Mouse (Mus musculus): Measurements from ENCODE around the gene Atp7b. TPM values are rescaled to one million over a fixed set of nuclear protein-coding genes. Genes with fewer than 3 reads are reported as not detected.

Atp7b gene
- polyA plus RNA-seq, 1 experiment from 2014 or later, result 1.7 TPM

GRCm38 (mm10) chr8:22019498-22019897 lies 40.6 kb downstream of the Atp7b start:
- Histone ChIP-seq H3K27ac (replicated peaks) (no peak overlapping the region), H3K27me3 (no peaks in the 10 kb centered on the region), H3K4me2 (replicated peaks) (no peak overlapping the region), H3K9ac (replicated peaks) (no peak overlapping the region), H3K9me3 (no peaks in the 10 kb centered on the region), H3K4me1 (no peaks in the 10 kb centered on the region), H3K36me3 (no peaks in the 10 kb centered on the region), H3K4me3 (no peak overlapping the region)
- 94% methylated on average over 5 of the region's 5 CpGs for WGBS
- no peak for ATAC-seq (replicated peaks)

DNA sequence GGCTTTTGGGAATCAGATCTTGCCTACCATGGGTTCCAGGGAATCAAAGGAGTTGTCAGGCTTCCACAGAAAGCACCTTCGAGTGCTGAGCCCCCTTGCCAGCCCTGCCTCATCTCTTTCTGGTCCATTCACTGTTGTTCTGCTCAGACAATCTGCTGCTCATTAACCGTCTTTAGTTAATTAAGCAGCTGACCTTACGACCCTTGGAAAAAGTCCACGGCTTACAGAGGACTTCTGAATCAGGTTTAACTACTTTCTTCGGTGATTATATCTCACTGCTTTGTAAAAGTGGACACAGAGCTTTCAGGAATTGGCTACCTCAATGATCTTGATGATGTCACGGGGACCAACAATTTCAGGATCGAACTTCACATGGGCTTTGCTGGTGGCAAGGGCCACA lies 42.4 kb downstream of the Atp7b start:
- no peak overlapping the region for H3K9ac ChIP-seq (replicated peaks)
- H3K4me2 ChIP-seq (replicated peaks), result no peak overlapping the region
- H3K27ac ChIP-seq (replicated peaks), result no peak overlapping the region
- no peak overlapping the region for H3K4me3 ChIP-seq
- H3K4me1 ChIP-seq, result peaks cover 3% of the 10 kb centered on the region; the same call in 1 of the 2 replicates
- H3K9me3 ChIP-seq, result no peaks in the 10 kb centered on the region
- no peaks in the 10 kb centered on the region for H3K36me3 ChIP-seq
- WGBS, result 23% methylated on average over 7 of the region's 7 CpGs
- H3K27me3 ChIP-seq, result no peaks in the 10 kb centered on the region
- ATAC-seq (replicated peaks), result no peak

DNA sequence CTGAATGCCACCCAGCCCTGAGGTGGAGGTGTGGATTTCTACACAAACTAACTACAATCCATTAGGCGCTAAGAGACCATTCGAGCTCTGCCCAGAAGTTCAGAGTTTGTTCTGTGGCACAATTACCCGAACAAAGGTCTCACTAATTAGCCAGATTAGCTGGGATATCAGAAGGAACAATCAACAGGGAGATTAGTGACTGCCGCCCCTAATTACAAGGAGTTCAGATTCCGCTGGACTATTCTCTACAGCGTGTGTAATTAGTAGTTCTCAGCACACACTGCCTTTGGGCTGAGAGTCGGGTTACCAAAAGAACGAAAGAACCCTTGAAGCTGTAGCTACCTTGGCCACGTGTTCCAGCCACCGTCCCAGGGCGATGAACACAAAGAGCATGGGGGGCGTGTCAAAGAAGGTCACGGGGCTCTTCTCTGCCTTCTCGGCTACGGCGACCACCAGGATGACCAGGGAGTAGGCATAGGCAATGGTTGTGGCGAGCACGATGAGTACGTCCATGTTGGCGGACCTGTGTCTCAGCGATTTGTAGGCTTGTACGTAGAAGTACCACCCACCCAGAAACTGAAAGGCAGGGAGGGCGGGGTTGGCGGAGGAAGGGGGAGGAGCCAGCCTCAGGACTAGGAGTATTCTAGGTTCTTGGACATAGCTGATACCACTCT lies 46.9 kb downstream of the Atp7b start:
- no peak overlapping the region for H3K27ac ChIP-seq (replicated peaks)
- H3K9ac ChIP-seq (replicated peaks), result no peak overlapping the region
- peaks cover 6% of the 10 kb centered on the region; the same call in 1 of the 2 replicates for H3K4me1 ChIP-seq
- no peaks in the 10 kb centered on the region for H3K36me3 ChIP-seq
- H3K4me3 ChIP-seq, result peak overlapping the region; percentile 31
- no peaks in the 10 kb centered on the region for H3K9me3 ChIP-seq
- peak; percentile 76 for ATAC-seq (replicated peaks)
- 20% methylated on average over 24 of the region's 24 CpGs for WGBS
- no peaks in the 10 kb centered on the region for H3K27me3 ChIP-seq
- H3K4me2 ChIP-seq (replicated peaks), result peak overlapping the region; percentile 38

DNA sequence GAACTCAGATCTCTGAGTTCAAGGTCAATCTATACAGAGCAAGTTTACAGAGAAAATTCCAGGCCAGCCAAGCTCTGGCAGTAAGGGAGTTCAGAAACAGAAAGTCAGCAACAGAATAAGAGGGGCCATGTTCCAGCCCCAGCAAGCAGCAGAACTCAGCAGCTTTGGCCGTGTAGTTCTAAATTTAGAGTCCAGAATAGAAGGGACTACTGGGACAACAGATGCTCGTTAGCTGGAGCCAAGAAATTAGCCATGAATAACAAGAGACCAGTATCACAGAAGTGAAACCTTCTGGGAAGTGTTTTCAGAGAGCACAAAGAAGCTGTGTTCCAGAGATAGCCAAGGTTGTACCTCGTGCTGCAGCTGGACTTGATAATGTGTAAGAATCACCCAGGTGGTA lies 50.7 kb downstream of the Atp7b start:
- no peak for ATAC-seq (replicated peaks)
- WGBS, result 29% methylated on average over 3 of the region's 3 CpGs
- no peak overlapping the region for H3K27ac ChIP-seq (replicated peaks)

DNA sequence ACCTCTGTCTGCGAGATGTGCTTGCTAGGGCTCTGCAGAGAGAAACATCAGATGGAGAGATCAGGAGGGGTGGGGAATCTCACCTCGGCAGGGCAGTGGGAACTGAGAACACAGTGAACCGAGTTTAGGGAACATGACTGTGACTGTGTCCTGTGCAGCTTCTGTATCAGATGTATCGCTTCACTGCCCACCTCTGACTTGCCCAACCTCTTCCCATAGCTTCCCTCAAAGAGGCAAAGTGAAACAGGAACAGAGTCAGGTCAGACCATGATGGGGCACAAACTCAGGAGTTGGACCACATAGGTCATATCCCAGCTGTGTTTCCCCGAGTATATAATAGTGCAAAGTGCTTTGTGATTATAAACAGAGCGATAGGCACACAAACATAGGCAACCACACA lies 53.7 kb downstream of the Atp7b start:
- no peak for ATAC-seq (replicated peaks)
- H3K4me3 ChIP-seq, result no peak overlapping the region
- no peaks in the 10 kb centered on the region for H3K9me3 ChIP-seq
- H3K36me3 ChIP-seq, result no peaks in the 10 kb centered on the region
- no peaks in the 10 kb centered on the region for H3K27me3 ChIP-seq
- no peaks in the 10 kb centered on the region for H3K4me1 ChIP-seq
- H3K9ac ChIP-seq (replicated peaks), result no peak overlapping the region
- H3K4me2 ChIP-seq (replicated peaks), result no peak overlapping the region
- H3K27ac ChIP-seq (replicated peaks), result no peak overlapping the region
- WGBS, result 88% methylated on average over 6 of the region's 6 CpGs

More for the DNA sequence above, 50.7 kb downstream of the Atp7b start:
- H3K9me3 ChIP-seq, result no peaks in the 10 kb centered on the region
- peaks cover 6% of the 10 kb centered on the region; the same call in 1 of the 2 replicates for H3K4me1 ChIP-seq
- H3K27me3 ChIP-seq, result no peaks in the 10 kb centered on the region
- no peak overlapping the region for H3K4me2 ChIP-seq (replicated peaks)
- no peaks in the 10 kb centered on the region for H3K36me3 ChIP-seq
- no peak overlapping the region for H3K4me3 ChIP-seq
- no peak overlapping the region for H3K9ac ChIP-seq (replicated peaks)

- H3K4me1 ChIP-seq, result no peaks in the 10 kb centered on the region
- WGBS, result 82% methylated on average over 14 of the region's 14 CpGs
- H3K4me2 ChIP-seq (replicated peaks), result no peak overlapping the region
- no peaks in the 10 kb centered on the region for H3K36me3 ChIP-seq
- no peak overlapping the region for H3K4me3 ChIP-seq
- H3K27ac ChIP-seq (replicated peaks), result no peak overlapping the region
- H3K27me3 ChIP-seq, result no peaks in the 10 kb centered on the region
- no peaks in the 10 kb centered on the region for H3K9me3 ChIP-seq
- ATAC-seq (replicated peaks), result no peak
- no peak overlapping the region for H3K9ac ChIP-seq (replicated peaks)
These were observed 55.2 kb downstream of the Atp7b start for GRCm38 (mm10) chr8:22004750-22005522.

- H3K4me2 ChIP-seq (replicated peaks), result no peak overlapping the region
- 45% methylated on average over 3 of the region's 3 CpGs for WGBS
- no peaks in the 10 kb centered on the region for H3K4me1 ChIP-seq
- no peaks in the 10 kb centered on the region for H3K9me3 ChIP-seq
- no peaks in the 10 kb centered on the region for H3K36me3 ChIP-seq
- H3K27ac ChIP-seq (replicated peaks), result no peak overlapping the region
- no peak overlapping the region for H3K9ac ChIP-seq (replicated peaks)
- ATAC-seq (replicated peaks), result no peak
- H3K4me3 ChIP-seq, result no peak overlapping the region
- H3K27me3 ChIP-seq, result no peaks in the 10 kb centered on the region
These were observed 64.9 kb downstream of the Atp7b start for GRCm38 (mm10) chr8:21995181-21995580.

DNA sequence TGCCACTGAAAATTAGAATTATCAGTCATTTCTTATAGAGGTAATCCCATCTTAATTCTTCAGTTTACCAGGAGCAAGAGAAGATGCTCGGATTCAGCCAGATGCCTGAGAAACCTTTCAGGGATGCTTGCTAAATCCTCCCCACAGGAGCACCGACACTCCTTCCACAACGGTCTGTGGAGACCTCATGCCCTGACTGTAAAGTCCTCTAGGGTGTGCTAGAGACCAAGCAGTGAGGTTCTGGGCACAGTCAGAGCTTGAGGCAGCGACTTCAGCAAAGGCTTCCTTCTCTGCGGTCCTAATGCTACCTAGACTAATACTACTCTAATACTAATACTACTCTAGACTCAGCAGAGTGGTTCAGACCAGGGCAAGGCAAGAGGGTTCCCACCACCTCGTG lies 67.9 kb downstream of the Atp7b start:
- no peak overlapping the region for H3K9ac ChIP-seq (replicated peaks)
- 17% methylated on average over 6 of the region's 6 CpGs for WGBS
- H3K27ac ChIP-seq (replicated peaks), result no peak overlapping the region
- H3K9me3 ChIP-seq, result no peaks in the 10 kb centered on the region
- no peaks in the 10 kb centered on the region for H3K36me3 ChIP-seq
- no peaks in the 10 kb centered on the region for H3K27me3 ChIP-seq
- no peak overlapping the region for H3K4me2 ChIP-seq (replicated peaks)
- ATAC-seq (replicated peaks), result peak; percentile 89
- no peak overlapping the region for H3K4me3 ChIP-seq
- H3K4me1 ChIP-seq, result no peaks in the 10 kb centered on the region

DNA sequence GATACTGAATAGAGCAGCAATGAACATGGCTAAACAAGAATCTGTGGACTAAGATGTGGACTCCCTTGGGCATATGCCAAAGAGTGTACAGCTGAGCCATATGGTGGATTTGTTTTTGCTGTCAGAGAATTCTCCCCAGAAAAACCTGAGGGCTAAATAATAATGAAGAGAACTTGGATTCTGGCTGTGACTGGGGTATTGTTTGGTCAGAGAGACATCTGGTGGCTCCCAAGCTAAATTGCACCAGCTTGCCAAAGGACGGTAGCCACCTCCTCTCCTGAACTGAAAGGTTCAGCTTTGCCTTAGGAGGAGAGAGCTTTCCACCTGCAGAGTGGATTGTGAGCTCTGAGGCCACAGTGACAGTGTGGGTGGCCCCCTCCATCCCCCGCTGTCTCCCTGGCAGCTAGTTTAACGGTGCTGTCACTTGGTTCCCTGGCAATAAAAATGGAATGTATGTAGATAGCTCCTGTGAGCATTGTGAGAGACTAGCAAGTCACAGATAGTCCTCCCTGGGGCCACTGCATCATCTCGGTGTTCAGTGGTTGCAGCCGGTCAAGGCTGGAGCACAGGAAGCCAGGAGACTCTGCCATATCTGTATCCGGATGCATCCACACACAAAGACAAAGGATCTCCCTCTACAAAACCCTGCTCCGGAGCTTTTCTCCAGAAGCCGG lies 78.3 kb downstream of the Atp7b start:
- Histone ChIP-seq H3K36me3 (no peaks in the 10 kb centered on the region), H3K4me1 (no peaks in the 10 kb centered on the region), H3K4me3 (no peak overlapping the region), H3K9ac (replicated peaks) (no peak overlapping the region), H3K9me3 (no peaks in the 10 kb centered on the region), H3K27ac (replicated peaks) (no peak overlapping the region), H3K27me3 (no peaks in the 10 kb centered on the region), H3K4me2 (replicated peaks) (no peak overlapping the region)
- WGBS, result 62% methylated on average over 8 of the region's 8 CpGs
- peak; percentile 78 for ATAC-seq (replicated peaks)

GRCm38 (mm10) chr8:21978193-21978592 lies 81.9 kb downstream of the Atp7b start:
- H3K36me3 ChIP-seq, result no peaks in the 10 kb centered on the region
- no peaks in the 10 kb centered on the region for H3K9me3 ChIP-seq
- H3K4me3 ChIP-seq, result no peak overlapping the region
- H3K4me2 ChIP-seq (replicated peaks), result no peak overlapping the region
- no peak overlapping the region for H3K27ac ChIP-seq (replicated peaks)
- no peaks in the 10 kb centered on the region for H3K4me1 ChIP-seq
- no peaks in the 10 kb centered on the region for H3K27me3 ChIP-seq
- no peak overlapping the region for H3K9ac ChIP-seq (replicated peaks)
- 43% methylated on average over 4 of the region's 4 CpGs for WGBS
- ATAC-seq (replicated peaks), result no peak

GRCm38 (mm10) chr8:21969475-21969874 lies 90.6 kb downstream of the Atp7b start, which contains the start of gene Ccdc70:
Gene Ccdc70 (plus strand): TSS chr8:21969775.
- 99% methylated on average over 3 of the region's 3 CpGs for WGBS
- Histone ChIP-seq H3K36me3 (no peaks in the 10 kb centered on the region), H3K27ac (replicated peaks) (no peak within 1 kb of the TSS), H3K4me1 (no peaks in the 10 kb centered on the region), H3K9me3 (no peaks in the 10 kb centered on the region), H3K4me3 (no peak within 1 kb of the TSS), H3K4me2 (replicated peaks) (no peak within 1 kb of the TSS), H3K27me3 (no peaks in the 10 kb centered on the region), H3K9ac (replicated peaks) (no peak within 1 kb of the TSS)
- no peak for ATAC-seq (replicated peaks)

- no peak overlapping the region for H3K9ac ChIP-seq (replicated peaks)
- no peak overlapping the region for H3K4me3 ChIP-seq
- no peaks in the 10 kb centered on the region for H3K36me3 ChIP-seq
- H3K27ac ChIP-seq (replicated peaks), result no peak overlapping the region
- H3K4me1 ChIP-seq, result no peaks in the 10 kb centered on the region
- no peaks in the 10 kb centered on the region for H3K9me3 ChIP-seq
- H3K27me3 ChIP-seq, result no peaks in the 10 kb centered on the region
- WGBS, result 68% methylated on average over 1 of the region's 1 CpGs
- no peak overlapping the region for H3K4me2 ChIP-seq (replicated peaks)
- no peak for ATAC-seq (replicated peaks)
These were observed 93.5 kb downstream of the Atp7b start for GRCm38 (mm10) chr8:21966646-21967045.
